Mouse (Mus musculus) neutrophil, adult 5-6 weeks (primary cell): ENCODE data around the gene Gm3776. TPM values are rescaled to one million over a fixed set of nuclear protein-coding genes. Genes with fewer than 3 reads are reported as not detected.
A peak's percentile ranks its signal among the peaks of the same experiment; 100 is the strongest.
"Not testable (repeated sequence)": the region's sequence is repeated elsewhere in the genome, so short reads cannot be mapped to it uniquely, and the experiment has no call there.

Source experiments
- ATAC-seq: fragments of 151-379, 151-347 bp; 2 replicates; pipeline ENCODE4 v1.8.0; 2017; ENCODE audit warnings: mild to moderate bottlenecking, moderate TSS enrichment; ENCODE audit not compliant: insufficient number of reproducible peaks, poor library complexity, low FRiP score, severe bottlenecking; ENCODE audit errors: extremely low read depth
- total RNA-seq: library from RNA; stranded (forward); fragments of 200-1000 nt; gene quantifications from 2 replicates; pipeline ENCODE4 v1.2.3, GENCODE M21; 2017

Gene Gm3776
- total RNA-seq: not detected in 2 replicates

GRCm38 (mm10) chr9:78256914-78257313, at the start of gene Gm3776:
Gm3776 (plus strand) TSS chr9:78257129.
- ATAC-seq: not testable (repeated sequence)

GRCm38 (mm10) chr9:78208956-78209355, 48.0 kb upstream of the Gm3776 start:
- ATAC-seq: no peak

- ATAC-seq: no peak
Measured at GRCm38 (mm10) chr9:78210079-78210478, 46.9 kb upstream of the Gm3776 start.

- ATAC-seq: no peak
Measured at GRCm38 (mm10) chr9:78210821-78211220, 46.1 kb upstream of the Gm3776 start.

GRCm38 (mm10) chr9:78211521-78211920, 45.4 kb upstream of the Gm3776 start:
- ATAC-seq: no peak

GRCm38 (mm10) chr9:78212341-78213049, 44.4 kb upstream of the Gm3776 start:
- no peak for ATAC-seq

GRCm38 (mm10) chr9:78217074-78217473, 39.9 kb upstream of the Gm3776 start:
- ATAC-seq: no peak

- no peak for ATAC-seq
Measured at GRCm38 (mm10) chr9:78222616-78223015, 34.3 kb upstream of the Gm3776 start.

GRCm38 (mm10) chr9:78223221-78223902, 33.6 kb upstream of the Gm3776 start:
- no peak for ATAC-seq

- ATAC-seq: no peak
Measured at GRCm38 (mm10) chr9:78224418-78224817, 32.5 kb upstream of the Gm3776 start.

- ATAC-seq: no peak
Measured at GRCm38 (mm10) chr9:78225304-78225703, 31.6 kb upstream of the Gm3776 start.

- ATAC-seq: no peak
Measured at GRCm38 (mm10) chr9:78228122-78228521, 28.8 kb upstream of the Gm3776 start.

- not testable (repeated sequence) for ATAC-seq
Measured at GRCm38 (mm10) chr9:78229658-78230057, 27.3 kb upstream of the Gm3776 start.

GRCm38 (mm10) chr9:78230461-78230860, 26.5 kb upstream of the Gm3776 start, which contains the start of gene Gsta1:
Gsta1 (plus strand) TSS chr9:78230656.
- ATAC-seq: not testable (repeated sequence)

GRCm38 (mm10) chr9:78233121-78233695, 23.7 kb upstream of the Gm3776 start:
- 0 out of 2 replicates have a peak, but pooled peaks have one; percentile 32 for ATAC-seq

GRCm38 (mm10) chr9:78255683-78256470, 1.1 kb upstream of the Gm3776 start:
- ATAC-seq: not testable (repeated sequence)

GRCm38 (mm10) chr9:78259688-78260087, 2.8 kb downstream of the Gm3776 start:
- peak; percentile 47; the same call in 1 of the 2 replicates for ATAC-seq

- ATAC-seq: not testable (repeated sequence)
Measured at GRCm38 (mm10) chr9:78270945-78271344, 14.0 kb downstream of the Gm3776 start.
